Mouse (Mus musculus): ENCODE data around the gene Srsf1.

The Srsf1 gene

DNA sequence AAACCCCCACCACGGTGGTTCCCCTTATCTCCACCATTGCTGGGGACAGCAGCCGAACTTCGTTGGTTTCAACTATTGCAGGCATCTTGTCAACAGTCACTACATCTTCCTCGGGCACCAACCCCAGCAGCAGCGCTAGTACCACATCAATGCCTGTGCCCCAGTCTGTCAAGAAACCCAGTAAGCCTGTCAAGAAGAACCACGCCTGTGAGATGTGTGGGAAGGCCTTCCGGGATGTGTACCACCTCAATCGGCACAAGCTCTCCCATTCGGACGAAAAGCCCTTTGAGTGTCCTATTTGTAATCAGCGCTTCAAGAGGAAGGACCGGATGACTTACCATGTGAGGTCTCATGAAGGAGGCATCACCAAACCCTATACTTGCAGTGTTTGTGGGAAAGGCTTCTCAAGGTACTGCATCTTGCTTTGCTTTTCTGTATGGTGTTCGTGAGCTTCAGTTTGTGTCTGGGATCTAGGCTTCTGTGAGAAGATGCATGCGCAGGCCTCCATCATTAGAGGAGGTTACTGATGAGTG lies 26.2 kb downstream of the Srsf1 start:
- Histone ChIP-seq H3K36me3 (ENCODE audit: control insufficient read depth, insufficient read depth, low read length, poor library complexity, severe bottlenecking) (peaks cover 11% of the 10 kb centered on the region), H3K27me3 (ENCODE audit: control insufficient read depth, insufficient read depth, low read length, poor library complexity, severe bottlenecking) (no peaks in the 10 kb centered on the region)
- DNase-seq (ENCODE audit: low read depth, low spot score), result no peak

DNA sequence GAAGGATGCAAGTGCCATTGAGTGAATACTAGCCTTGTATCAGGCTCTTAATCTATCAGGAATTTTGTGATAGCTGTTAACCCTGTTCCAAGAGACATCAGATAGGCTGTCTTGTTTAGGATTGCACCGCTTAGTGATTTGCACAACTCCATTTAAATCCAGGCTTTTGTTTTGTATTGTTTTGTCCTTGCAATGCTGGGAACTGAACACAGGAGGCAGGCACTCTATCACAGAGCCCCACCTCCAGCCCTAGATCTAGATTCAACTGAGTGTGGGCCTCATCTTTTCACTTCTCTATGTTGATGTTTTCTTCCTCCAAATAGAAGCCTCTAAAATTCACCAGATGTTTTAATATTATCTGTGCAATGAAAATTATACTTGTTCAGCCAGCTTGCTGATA lies 28.5 kb downstream of the Srsf1 start:
- Histone ChIP-seq H3K36me3 (ENCODE audit: control insufficient read depth, insufficient read depth, low read length, poor library complexity, severe bottlenecking) (peaks cover 13% of the 10 kb centered on the region), H3K27me3 (ENCODE audit: control insufficient read depth, insufficient read depth, low read length, poor library complexity, severe bottlenecking) (no peaks in the 10 kb centered on the region)
- DNase-seq (ENCODE audit: low read depth, low spot score), result no peak

DNA sequence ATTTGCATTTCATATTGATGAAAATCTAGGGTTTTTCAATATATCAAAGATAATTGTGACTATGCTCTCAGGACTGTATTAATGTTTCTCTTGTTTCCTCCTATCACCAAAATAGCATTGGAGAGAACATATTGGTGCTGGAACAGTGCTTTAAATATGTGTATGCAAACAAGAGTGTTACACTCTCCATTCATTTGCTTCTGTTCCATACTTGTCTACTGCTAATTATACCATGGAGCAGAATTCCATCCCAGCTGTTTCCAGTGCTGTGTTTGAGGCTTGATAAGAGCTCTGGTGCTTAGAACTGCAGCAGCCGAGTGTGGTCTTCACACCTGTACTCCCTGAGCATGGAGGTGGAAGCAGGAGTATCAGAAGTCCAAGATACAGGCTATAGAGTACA lies 29.2 kb downstream of the Srsf1 start:
- no peak for DNase-seq (ENCODE audit: low read depth, low spot score)
- Histone ChIP-seq H3K36me3 (ENCODE audit: control insufficient read depth, insufficient read depth, low read length, poor library complexity, severe bottlenecking) (peaks cover 18% of the 10 kb centered on the region), H3K27me3 (ENCODE audit: control insufficient read depth, insufficient read depth, low read length, poor library complexity, severe bottlenecking) (no peaks in the 10 kb centered on the region)

DNA sequence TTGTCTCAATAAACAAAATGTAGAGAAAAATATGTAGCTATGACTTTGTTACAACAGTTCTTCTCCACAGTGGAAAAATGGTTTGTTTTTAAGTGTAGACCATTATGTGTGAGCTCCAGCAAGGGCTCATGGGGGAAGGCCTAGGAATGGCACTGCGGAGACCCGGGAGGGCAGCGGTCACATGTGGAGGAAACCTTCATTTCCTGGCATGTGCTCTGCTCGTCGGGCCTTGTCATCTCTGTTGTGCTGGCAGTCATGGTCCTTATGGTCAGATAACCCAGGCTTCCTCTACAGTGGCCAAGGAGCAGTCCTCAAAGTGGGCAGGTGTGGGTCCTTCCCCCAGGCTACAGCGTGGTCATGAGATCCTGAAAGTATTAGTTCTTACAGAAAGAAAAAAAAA lies 36.5 kb downstream of the Srsf1 start:
- Histone ChIP-seq H3K27me3 (ENCODE audit: control insufficient read depth, insufficient read depth, low read length, poor library complexity, severe bottlenecking) (no peaks in the 10 kb centered on the region), H3K36me3 (ENCODE audit: control insufficient read depth, insufficient read depth, low read length, poor library complexity, severe bottlenecking) (peaks cover 15% of the 10 kb centered on the region)
- DNase-seq (ENCODE audit: low read depth, low spot score), result no peak

DNA sequence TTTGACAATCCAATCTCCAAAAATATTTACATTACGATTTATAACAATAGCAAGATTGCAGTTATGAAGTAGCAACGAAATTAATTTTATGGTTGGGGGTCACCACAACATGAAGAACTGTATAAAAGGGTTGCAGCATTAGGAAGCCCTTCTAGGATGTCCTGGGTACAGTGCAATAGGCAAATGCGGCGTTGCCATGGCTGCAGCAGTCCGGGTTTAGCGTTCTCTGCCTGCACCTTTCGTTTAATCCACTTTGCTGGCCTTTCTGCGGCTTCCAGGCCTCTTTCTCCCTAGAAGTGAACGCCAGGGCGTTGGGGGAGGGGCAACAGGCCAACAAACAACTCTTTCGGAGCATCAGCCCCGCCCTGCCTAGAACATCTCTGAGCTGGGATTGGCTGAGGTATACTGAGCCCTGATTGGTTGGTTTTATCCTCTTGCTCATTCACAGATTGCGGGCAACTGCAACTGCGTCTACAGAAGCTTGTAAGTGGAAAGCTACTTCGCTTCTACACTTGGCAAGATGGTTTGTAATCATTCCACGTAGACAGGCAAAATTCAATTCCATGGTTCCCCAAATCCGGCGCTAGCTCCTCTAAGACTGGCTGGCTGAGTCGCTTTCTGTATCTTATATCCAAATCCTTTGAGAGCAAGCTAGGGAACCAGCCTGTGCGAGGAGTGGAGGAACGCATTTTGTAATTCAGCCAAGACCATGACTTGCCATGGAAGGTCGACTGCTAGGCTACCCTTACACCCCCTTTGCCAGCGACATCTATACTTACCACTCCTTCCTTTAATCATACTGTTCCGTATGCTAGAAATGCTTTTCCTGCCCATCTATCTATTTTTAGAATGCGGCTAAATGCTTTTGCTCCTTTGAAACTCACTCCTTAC lies 39.8 kb downstream of the Srsf1 start:
- DNase-seq (ENCODE audit: low read depth, low spot score), result peak; percentile 75
- no peaks in the 10 kb centered on the region for H3K27me3 ChIP-seq (ENCODE audit: control insufficient read depth, insufficient read depth, low read length, poor library complexity, severe bottlenecking)

GRCm38 (mm10) chr11:88089150-88089549 lies 42.0 kb downstream of the Srsf1 start:
- H3K36me3 ChIP-seq (ENCODE audit: control insufficient read depth, insufficient read depth, low read length, poor library complexity, severe bottlenecking), result peaks cover 2% of the 10 kb centered on the region; the same call in 1 of the 2 replicates
- H3K27me3 ChIP-seq (ENCODE audit: control insufficient read depth, insufficient read depth, low read length, poor library complexity, severe bottlenecking), result no peaks in the 10 kb centered on the region
- DNase-seq (ENCODE audit: low read depth, low spot score), result no peak

More for the DNA sequence above, 39.8 kb downstream of the Srsf1 start:
- peaks cover 6% of the 10 kb centered on the region for H3K36me3 ChIP-seq (ENCODE audit: control insufficient read depth, insufficient read depth, low read length, poor library complexity, severe bottlenecking)

GRCm38 (mm10) chr11:88090293-88090692 lies 43.1 kb downstream of the Srsf1 start:
- peak; percentile 26 for DNase-seq (ENCODE audit: low read depth, low spot score)
- H3K27me3 ChIP-seq (ENCODE audit: control insufficient read depth, insufficient read depth, low read length, poor library complexity, severe bottlenecking), result no peaks in the 10 kb centered on the region
- H3K36me3 ChIP-seq (ENCODE audit: control insufficient read depth, insufficient read depth, low read length, poor library complexity, severe bottlenecking), result no peaks in the 10 kb centered on the region

GRCm38 (mm10) chr11:88091949-88092348 lies 44.8 kb downstream of the Srsf1 start:
- peak; percentile 80 for DNase-seq (ENCODE audit: low read depth, low spot score)
- Histone ChIP-seq H3K27me3 (ENCODE audit: control insufficient read depth, insufficient read depth, low read length, poor library complexity, severe bottlenecking) (no peaks in the 10 kb centered on the region), H3K36me3 (ENCODE audit: control insufficient read depth, insufficient read depth, low read length, poor library complexity, severe bottlenecking) (no peaks in the 10 kb centered on the region)

- no peaks in the 10 kb centered on the region for H3K36me3 ChIP-seq (ENCODE audit: control insufficient read depth, insufficient read depth, low read length, poor library complexity, severe bottlenecking)
- no peaks in the 10 kb centered on the region for H3K27me3 ChIP-seq (ENCODE audit: control insufficient read depth, insufficient read depth, low read length, poor library complexity, severe bottlenecking)
- no peak for DNase-seq (ENCODE audit: low read depth, low spot score)
These were observed 50.0 kb downstream of the Srsf1 start for GRCm38 (mm10) chr11:88097173-88097572.

- DNase-seq (ENCODE audit: low read depth, low spot score), result no peak
- Histone ChIP-seq H3K36me3 (ENCODE audit: control insufficient read depth, insufficient read depth, low read length, poor library complexity, severe bottlenecking) (no peaks in the 10 kb centered on the region), H3K27me3 (ENCODE audit: control insufficient read depth, insufficient read depth, low read length, poor library complexity, severe bottlenecking) (no peaks in the 10 kb centered on the region)
These were observed 51.0 kb downstream of the Srsf1 start, which contains the start of gene Cuedc1 for GRCm38 (mm10) chr11:88098021-88098729. TSS of gene Cuedc1 (plus strand) at chr11:88098058.

- DNase-seq (ENCODE audit: low read depth, low spot score), result peak; percentile 80
- H3K36me3 ChIP-seq (ENCODE audit: control insufficient read depth, insufficient read depth, low read length, poor library complexity, severe bottlenecking), result no peaks in the 10 kb centered on the region
- H3K27me3 ChIP-seq (ENCODE audit: control insufficient read depth, insufficient read depth, low read length, poor library complexity, severe bottlenecking), result no peaks in the 10 kb centered on the region
These were observed 51.8 kb downstream of the Srsf1 start for GRCm38 (mm10) chr11:88098787-88099598.

GRCm38 (mm10) chr11:88099599-88100023 lies 52.4 kb downstream of the Srsf1 start:
- DNase-seq (ENCODE audit: low read depth, low spot score), result peak; percentile 39
- H3K27me3 ChIP-seq (ENCODE audit: control insufficient read depth, insufficient read depth, low read length, poor library complexity, severe bottlenecking), result no peaks in the 10 kb centered on the region
- H3K36me3 ChIP-seq (ENCODE audit: control insufficient read depth, insufficient read depth, low read length, poor library complexity, severe bottlenecking), result no peaks in the 10 kb centered on the region

DNA sequence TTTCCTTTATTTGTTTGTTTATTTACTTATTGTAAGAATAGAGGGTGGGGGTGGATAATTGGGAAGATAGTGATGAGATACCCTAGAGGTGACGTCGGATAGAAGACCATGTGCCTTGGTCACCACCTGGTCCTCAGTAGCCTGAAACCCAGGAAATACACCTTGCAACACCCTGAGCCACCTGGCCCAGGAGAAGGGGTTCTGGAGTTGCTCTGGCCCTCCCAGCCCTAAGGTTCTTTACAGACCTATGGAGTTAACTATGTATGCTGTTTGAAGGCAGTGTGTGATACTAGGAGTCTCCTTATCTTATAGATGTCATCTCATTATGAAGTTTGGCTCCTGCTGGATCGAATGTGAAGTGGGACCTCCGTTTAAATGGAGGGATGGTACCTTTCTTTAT lies 53.0 kb downstream of the Srsf1 start:
- H3K36me3 ChIP-seq (ENCODE audit: control insufficient read depth, insufficient read depth, low read length, poor library complexity, severe bottlenecking), result no peaks in the 10 kb centered on the region
- no peak for DNase-seq (ENCODE audit: low read depth, low spot score)
- no peaks in the 10 kb centered on the region for H3K27me3 ChIP-seq (ENCODE audit: control insufficient read depth, insufficient read depth, low read length, poor library complexity, severe bottlenecking)
